Mouse (Mus musculus) lung, postnatal 10 days (tissue): ENCODE results near the gene Slu7.

Experiments
- DNase-seq: peaks from one replicate; pipeline ENCODE4 v3.0.0; 2021

Gene Slu7

DNA sequence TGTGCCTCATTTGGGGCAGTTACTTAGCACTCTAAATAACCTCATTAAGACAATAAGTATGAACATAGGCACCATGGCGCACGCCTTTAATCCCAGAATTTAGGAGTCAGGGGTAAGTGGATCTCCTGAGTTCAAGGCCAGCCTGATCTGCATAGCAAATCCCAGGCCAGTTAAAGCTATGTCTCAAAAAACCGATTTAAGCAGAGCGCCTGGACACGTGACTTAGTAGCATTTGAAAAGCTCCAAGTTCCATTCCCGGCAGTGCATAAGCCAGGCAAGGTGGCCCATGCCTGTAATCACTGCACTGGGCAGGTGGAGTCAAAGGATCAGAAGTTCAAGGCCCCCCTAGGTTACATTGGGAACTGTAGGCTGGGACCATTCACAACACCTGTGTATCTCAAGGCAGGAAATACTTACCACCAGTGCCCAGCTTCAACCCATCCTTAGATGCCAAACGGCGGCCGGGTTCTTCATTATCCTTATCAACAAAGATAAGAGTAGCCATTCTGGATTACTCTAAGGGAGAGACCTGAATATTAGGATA is 8.3 kb upstream of the Slu7 start:
- no peak for DNase-seq

DNA sequence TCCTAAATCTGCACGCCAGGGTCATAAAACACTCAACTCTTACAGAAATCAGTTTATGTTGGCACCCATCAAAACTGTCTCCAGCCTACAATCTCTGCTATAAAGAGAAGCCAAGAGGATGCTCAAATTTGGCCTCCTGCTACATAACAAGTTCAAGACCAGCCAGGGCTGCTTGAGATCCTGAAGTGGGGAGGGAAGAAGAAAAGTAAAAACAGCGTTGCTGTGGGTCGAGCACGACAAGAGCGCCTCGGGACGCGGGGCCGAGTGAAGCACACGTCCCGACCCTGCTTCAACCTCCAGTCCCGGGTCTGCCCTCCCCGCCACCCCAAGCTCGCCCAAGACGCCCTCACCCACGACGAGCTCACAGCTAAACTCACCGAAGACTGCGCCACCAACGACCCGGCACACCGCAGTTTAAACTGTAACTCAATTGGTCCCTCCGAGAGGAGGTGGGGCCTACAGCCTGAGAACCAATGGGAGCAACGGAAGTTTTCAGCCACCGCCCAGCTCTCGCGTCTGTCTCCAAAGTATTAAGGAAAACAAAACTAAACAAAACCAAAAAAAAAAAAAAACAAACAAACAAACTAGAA is 7.6 kb upstream of the Slu7 start, which contains the start of gene Pttg1:
Gene Pttg1, minus strand, starts transcription at position 428 of the 590 bp plus-strand sequence.
- peak; percentile 92 for DNase-seq

DNA sequence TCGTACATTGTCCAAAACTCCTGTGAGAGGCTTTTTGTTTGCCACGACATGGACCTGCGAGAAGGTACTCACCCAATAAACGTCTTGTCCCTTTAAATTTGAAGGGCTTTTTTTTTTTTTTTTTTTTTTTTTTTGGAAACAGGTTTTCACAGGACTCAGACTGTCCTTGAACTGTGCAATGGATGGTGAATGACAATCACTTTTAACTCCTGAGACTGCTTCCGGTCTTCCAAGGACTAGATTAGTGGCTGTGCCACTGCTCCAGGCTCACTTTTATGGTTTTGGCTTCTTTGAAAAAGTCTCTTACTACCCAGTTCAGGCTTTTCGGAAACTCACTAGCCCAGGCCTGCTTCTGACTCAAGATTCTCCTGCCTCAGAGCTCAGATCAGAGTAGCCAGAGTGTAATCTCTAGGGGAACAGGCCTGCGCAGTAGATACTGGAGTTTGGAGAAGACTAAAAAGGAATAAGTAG is 7.1 kb upstream of the Slu7 start:
- peak; percentile 22 for DNase-seq

DNA sequence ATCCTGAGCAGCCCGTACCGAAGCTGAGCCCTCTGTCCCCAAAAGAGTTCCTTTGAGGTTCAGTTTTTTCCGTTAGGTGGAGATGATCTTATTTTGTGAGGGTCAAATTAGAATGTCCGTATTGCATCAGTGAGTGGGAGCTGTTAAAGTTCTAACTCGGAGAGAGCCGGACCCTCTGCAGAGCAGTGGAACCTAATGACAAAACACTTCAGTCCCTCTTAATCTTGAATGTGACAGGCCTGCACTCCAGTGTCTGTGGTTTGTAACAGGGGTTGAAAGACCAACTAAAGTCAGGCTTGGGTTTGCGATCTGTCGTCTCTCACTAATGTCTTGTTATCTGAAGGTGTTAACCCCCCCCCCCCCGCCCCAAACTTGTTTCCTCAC is 472 bp downstream of the Slu7 start:
- DNase-seq: no peak

DNA sequence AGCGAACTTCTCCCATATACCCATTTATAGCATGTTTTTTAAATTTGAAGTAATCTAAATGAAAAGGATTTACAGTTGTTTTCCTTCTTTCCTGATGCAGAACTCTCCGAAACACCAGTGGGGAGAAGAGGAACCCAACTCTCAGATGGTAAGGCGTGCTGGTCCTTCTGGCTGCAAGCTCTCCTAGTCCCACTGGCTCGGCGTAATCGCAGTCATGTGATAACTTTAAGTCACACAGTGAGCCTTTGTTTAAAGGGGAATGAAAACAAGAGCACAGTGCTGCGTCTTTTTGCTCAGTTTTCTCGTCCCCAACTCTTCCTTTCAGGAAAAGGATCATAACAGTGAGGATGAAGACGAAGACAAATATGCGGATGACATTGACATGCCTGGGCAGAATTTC is 7.6 kb downstream of the Slu7 start:
- no peak for DNase-seq

DNA sequence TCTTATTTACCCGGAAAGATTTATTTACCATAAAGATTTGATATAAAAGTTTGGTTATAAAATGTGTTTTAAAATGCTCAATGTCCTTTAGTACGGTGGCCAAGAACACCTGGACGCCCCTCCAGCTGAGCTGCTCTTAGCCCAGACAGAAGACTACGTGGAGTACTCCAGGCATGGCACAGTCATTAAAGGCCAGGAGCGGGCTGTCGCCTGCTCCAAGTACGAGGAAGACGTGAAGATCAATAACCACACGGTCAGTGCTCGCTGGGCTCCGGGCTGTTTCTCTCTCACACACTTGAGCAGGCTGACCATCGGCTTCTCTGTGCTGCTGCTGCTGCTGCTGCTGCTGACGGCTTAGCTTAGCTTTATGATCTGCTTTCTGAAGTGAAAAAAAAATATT is 9.6 kb downstream of the Slu7 start:
- no peak for DNase-seq

DNA sequence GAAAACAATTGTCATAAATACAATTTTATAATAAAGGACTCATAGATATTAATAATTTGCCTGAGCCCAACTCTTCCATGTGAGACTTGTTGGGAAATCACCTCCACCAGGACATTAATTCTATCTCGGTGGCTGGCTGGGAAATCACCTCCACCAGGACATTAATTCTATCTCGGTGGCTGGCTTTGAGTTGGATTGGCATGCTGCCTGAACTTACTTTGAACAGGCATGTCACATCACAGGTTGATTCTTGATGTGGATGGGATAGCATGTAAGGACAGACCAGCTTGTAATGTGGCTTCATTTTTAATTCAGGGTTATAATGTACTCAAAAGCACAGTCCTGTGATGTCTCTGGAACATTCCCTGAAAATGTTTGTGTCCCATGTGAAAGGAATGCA is 16.4 kb downstream of the Slu7 start:
- no peak for DNase-seq

DNA sequence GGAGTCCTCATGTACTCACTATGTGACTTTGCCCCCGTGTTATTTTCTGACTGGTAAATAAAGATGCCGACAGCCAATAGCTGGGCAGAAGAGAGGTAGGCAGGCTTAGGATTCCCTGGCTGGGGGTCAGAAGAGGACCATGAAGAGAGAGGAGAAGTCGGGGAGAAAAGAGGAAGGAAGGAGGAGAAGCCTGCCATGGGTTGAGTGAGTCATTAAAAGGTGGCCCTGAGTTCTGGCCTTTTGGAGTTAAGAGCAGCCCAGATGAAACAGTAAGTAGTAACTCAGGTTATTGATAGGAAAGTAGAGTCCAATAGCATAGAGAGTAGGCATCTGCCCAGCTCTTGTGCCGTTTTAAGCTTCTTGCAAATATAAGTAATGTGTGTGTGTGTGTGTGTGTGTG is 17.8 kb downstream of the Slu7 start:
- DNase-seq: no peak

DNA sequence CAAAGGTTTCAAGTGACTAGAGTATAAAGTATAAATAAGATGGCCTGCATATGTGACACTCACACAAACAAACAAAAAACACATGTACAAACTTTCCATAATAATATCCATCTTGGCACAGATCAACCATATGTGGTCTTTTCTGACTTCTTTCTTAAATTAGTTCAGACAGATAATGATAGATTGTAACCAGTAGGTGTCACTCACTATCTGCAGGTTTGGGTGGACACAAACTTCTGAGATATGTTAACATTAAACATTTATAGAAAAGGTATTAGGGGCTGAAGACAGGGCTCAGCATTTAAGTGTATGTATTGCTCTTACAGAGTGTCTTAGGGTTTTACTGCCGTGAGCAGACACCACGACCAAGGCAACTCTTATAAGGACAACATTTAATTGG is 18.7 kb downstream of the Slu7 start:
- no peak for DNase-seq

DNA sequence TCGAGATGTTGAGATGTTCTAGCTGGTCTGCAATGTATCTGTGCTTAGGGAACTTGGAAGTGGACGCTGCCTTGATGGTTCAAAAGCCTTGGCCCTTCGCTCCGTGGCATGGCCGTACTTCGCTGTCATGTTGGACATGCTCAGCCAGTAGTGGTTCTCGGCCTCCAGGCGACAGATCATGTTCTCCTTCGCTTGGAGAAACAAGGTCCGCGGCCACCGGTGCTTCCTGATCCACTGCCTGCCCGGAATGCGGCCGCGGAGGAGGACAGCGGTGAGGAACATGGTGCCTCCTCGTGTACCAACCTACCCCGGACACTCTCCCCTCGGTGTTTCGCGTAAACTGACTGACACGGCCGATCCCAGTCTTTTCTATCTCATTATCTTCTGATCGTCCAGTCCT is 29.7 kb downstream of the Slu7 start:
- no peak for DNase-seq

DNA sequence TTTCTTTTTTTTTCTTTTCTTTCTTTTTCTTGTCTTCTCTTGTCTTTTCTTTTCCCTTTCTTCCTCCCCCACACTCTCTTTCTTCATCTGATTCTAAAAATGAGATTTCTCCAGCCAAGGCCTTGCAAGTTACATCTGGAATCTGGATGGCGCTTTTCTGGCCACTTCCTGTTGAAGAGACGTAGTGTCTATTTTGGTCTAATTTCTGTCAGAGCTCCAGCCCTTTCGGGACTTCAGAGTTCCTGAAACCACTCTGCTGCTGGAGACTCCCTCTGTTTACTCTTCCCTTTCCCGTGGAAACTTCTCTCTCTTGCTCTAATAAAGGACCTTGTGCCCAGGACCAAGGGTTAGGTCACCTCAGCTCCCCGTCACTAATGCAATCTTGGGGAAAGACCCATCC is 36.6 kb downstream of the Slu7 start:
- DNase-seq: peak; percentile 78

DNA sequence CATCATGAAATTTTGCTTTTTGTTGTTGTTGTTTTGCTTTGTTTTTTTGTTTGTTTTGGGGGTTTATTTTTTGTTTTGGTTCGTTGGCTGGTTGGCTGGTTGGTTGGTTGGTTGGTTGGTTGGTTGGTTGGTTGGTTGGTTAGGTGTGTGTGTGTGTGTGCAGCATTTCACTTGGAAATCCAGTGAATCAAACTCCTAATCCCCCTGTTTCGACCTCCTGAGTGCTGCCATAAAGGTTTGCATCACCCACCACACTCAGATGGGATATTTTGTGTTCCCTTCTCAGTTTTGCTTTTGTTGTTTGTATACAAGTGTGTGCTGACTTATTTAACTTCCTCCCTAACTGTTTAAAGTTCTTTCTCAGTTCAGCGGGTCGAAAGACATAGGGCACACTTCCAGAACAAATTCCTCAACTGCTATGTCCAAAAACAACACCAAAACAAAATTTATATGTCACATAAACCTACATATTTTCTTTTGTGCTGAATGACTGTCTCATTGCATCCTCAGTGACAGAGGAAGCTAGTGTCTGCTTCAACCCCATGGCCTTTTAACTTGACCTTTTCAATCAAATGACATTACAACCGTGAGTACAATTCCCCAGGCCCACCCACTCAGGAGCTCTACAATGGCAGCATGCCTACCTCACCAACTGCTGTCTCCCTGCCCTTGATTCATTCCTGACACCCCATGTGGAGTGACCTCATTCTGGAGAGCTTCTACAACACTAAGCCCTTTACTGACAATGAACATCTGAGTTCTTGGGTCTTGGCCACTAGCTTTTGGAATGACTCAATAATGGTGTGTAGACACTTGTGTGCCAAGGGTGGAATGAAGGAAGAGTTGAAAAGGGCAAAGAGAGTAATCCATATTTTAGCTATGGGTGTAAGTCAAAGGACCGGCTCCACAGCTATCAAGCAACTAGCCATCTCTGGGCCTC is 37.6 kb downstream of the Slu7 start:
- no peak for DNase-seq

DNA sequence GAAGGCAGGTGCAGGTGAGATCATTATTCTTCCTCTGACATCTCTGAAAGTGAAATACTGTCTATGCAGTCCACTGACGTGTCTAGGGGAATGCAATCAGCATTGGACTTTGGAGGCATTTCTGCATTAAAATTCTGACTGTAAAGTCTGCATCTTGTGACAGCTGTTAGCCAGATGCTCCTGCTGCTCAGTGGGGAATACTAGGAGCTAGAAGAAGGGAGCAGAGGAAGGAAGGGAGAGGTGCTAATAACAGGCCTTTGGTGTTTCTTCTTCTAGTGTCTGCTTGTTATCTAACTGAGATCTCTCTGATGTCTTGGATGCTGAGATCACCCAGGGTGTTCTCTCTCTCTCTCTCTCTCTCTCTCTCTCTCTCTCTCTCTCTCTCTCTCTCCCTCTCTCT is 39.6 kb downstream of the Slu7 start:
- DNase-seq: no peak

DNA sequence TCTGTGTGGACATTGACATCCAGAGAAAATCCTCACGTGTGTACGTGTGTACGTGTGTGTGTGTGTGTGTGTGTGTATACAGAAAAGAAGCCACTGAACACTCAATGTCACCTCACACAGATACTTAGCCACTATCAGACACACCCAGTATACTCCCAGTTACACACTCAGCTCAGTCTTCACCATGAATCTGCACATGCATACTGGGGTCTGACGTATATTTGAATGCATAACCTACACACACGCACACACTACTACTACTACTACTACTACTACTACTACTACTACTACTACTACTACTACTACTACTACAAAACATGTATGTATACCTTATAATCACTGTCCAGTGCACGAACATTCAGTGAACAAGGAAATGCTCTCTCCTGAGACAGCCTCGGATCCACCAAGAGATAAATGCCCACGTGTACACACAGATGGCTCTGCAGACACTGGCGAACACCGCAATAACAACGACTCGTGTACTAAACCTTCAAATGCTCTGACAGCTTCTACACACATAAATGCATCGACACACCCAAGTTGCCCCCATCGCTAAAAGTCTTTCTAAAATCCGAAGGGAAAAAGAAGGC is 40.2 kb downstream of the Slu7 start:
- DNase-seq: no peak

DNA sequence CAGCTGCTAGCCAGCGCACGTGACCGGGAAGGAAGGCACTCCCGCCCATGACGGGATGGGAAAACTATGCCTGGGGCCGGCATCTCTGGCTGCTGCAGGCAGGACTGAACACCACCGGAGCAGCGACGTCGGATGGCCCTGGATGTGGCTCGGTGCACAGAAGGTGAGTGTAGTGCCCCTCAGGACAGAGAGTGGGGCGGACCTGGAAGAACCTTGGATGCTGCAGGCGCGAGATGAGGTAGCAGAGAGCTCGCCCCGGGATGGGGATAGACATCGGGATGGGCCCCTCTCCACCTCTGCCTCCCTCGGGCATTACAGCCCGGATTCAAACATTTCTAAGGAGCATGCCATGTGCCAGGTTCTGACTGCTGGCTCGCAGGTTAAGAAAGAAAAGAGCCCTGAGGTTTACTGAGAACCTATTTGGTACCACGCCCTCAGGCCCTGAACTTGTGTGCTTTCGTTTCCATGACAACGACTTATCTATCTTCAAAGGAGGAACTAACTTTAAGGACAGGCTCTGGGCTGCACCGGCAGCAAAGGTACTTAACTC is 40.8 kb downstream of the Slu7 start, which contains the start of gene C1qtnf2:
Gene C1qtnf2, plus strand, starts transcription at position 52 of the 550 bp plus-strand sequence.
- peak; percentile 82 for DNase-seq

DNA sequence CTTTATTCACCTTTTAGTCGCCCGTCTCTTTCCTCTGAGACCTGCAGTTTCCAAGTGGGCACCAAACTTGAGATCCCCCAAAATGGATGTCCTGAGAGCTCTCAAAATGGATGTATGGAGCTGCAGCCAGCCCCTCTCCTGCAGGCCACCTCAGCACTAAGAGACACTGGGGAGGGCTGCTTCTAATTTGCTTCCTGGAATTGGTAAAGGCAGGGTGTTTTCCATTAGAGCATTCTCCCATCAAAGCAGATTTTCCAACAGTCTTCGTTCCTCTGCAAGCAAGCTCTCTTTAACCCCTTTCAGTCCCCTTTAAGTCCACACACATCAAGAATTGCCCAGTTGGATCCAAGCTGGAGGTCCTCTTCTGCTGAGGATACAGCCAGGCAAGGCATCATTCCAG is 45.8 kb downstream of the Slu7 start:
- no peak for DNase-seq

DNA sequence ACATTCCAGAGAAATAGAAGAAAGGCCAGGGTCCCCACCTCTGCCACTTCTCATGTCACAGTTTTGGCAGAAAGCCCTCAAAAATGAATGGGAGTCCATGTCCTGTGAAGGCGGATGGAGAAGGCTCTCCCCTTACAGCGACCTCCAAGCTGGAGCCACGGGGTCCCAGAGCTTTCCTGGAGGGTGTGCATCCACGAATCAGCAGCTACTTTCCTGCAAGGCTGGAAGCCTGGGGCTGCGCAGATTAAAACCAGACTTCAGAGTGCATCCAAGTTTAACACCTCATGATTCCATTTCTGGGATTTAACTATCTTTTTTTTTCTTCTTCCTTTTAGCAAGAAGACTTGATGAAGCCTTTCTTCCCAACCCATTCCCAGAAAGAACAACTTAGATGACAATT is 47.0 kb downstream of the Slu7 start:
- no peak for DNase-seq

DNA sequence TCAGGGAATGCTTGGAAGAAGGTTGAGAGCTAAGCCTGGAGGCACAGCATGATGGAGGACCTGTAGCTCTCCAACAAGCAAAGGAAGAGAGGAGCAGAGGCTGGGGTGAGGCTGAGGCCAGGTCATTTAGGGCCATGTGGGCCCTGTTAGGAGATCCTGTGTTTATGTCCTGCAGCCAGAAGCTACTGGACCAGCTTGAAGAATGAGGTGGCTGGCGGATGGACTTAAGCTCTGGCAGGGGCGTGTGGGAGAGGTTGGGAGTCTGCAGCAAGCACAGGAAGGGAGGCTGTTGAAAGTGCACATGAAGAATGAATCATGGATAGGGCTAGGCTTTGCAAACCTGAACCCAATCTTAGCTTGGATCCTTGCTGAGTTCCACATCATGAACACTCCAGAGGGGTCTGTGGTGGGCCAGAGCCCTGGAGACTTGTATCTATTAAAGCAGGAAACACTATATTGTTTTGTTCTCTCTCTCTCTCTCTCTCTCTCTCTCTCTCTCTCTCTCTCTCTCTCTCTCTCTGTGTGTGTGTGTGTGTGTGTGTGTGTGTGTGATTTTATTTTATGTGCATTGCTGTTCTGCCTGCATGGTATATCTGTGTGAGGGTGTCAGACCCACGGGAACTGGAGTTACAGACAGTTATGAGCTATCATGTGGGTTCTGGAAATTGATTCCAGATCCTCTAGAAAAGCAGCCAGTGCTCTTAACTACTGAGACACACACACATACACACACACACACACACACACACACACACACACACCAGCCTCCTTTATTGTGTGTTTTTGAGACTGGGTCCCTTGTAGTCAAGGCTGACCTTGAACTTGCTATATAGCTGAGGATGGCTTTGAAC is 48.4 kb downstream of the Slu7 start:
- peak; percentile 84 for DNase-seq

DNA sequence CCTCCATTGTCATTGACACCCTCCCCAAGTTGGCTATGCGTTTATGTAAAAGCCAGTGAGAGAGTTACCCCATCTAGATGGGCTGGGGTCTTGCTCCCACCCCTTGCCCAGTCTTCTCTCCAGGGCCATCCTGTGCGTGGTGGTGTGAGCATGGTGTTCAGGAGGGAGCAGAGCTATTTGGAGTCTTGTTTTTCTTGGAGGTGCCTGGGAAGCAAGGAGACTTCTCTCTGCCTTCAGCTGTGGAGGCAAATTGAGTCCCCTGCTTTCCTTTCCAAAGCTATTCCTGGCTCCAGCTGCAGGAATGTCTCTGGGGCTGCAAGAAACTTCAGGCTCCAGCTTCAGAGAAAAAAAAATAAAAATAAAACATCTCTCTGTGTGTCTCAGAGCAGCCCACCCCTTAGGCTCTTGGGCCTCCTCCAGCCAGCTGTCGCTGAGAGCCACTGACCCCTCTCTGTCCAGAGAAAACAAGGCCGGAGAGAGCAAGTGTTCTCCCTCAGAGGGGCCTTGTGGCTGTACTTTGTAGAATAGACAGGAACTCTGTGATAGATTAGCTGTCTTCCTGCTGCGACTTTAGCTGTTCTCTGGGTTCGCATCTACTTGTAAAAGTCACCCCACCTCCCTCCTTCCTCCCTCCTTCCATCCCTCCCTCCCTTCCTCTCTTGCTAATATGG is 49.7 kb downstream of the Slu7 start:
- peak; percentile 79 for DNase-seq

DNA sequence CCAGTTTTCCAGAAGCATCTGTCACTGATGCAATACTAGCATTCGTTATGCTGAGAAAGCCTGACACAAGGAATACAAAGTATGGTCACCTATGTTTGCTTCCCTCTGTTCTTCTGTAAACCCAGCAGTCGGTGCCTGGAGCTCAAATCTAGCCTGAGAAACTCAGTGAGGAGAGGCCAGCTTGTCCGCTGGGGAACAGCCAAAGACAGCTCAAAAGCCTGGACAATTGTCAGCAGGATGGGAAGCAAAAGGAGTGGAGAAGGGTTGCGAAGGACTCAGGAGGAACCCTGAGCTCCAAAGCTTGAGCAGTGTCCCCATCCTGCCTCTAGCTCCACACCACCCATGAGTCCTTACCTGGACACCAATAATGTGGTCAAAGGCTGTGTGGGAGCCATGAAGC is 50.5 kb downstream of the Slu7 start:
- peak; percentile 63 for DNase-seq

DNA sequence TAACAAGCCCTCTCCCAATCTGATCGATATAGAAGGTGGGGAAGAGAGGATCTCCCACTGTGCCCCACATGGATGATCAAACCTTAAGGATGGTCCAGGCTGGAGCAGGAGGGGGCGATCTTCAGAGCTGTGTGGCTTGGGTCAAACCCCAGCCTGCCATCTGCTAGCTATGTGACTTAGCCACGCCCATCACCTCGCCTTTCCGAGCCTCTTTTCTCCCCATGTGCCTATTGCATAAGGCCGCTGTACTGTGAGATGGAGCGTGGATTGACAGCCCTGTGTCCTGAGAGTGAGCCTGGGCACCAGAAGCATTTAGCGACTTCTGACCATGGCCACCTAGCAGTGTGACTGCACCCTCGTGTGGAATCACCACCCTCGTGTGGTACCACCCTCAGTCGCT is 51.1 kb downstream of the Slu7 start:
- DNase-seq: no peak

DNA sequence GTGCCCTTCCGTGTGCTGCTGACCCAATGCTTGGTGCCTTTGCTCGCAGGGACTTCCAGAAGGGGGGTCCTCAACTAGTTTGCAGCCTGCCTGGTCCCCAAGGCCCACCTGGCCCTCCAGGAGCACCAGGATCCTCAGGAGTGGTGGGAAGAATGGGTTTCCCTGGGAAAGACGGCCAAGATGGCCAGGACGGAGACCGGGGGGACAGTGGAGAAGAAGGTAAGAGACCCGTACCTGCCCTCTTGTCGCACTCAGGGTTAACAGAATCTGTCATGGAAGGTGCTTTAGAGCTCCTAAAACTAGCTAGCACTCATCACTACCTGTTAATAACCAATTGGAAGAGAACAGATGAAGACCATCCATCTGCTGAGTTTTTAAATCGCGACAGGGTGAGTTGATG is 52.3 kb downstream of the Slu7 start:
- no peak for DNase-seq
